Mouse (Mus musculus) erythroblast, embryonic 14.5 days (primary cell): ENCODE measurements around the gene Ms4a10.

Experiments used
- GATA1 ChIP-seq: IDR thresholded peaks from 2 replicates; pipeline ENCODE4 v1.6.1; 2012; ENCODE audit warnings: low read length, inconsistent platforms, mixed read lengths
- TAL1 ChIP-seq: IDR thresholded peaks from 3 replicates; pipeline ENCODE4 v1.6.1; 2012; ENCODE audit warnings: low read length, inconsistent platforms, mixed read lengths

DNA sequence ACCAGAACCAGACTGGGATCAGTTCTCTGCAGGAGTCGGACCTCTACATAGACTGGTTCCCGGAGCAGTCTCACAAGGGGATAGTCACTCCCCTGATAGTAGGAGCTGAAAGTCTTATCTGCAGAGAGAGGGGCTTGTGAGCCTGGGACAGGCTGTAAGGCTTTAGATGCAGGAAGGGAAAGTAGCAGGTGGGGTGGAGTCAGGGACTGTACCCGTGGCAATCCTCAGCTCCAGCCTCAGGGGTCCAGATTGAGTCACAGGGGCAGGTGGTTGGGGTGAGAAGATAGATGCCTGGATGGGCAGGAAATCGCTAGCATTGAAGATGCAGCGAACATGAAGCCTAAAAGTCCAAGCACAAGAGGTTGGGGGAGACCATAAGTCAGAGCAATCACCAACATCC, 58.0 kb downstream of the Ms4a10 start:
- no peak for TF ChIP-seq TAL1
- no peak for TF ChIP-seq GATA1
